In the genomic region with DNA sequence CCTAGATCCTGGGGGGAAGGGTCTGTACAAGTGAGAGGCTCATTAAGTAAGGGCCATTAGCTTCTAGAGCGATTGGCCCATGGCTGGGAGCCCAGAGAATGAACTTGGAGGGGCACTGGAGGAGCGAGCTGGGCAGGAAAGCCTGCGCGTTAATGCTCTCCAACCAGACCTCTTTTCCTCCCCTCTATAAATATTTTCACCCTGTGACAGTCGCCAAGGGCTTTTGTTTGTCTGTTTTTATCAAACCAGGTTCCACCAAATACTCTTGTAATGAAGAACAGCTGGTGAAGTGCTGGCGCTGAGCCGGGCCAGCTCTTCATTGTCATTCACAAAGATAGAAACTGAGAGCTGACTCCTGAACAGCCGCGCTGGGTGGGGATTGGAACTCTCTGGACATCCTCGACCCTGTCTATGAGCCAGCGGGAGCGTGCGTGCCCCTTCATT, we compare ENCODE assay signal across 8 mouse cellular contexts.
A peak's percentile ranks its signal among the peaks of the same experiment; 100 is the strongest.
DNase-seq lines count a peak whose midpoint lies in the region; ATAC-seq and TF ChIP-seq lines count a peak whose summit lies in the region.

No protein-coding gene starts in this region.

- no peak for DNase-seq in forebrain, embryonic 11.5 days (ENCODE audit: low spot score)
- DNase-seq in forebrain, embryonic 10.5 days (ENCODE audit: extremely low spot score, low spot score): no peak
- peak; percentile 51 for DNase-seq in ZHBTc4 (ENCODE audit: low read depth, low spot score)
- peak; percentile 46 to 75 for DNase-seq in gastrocnemius, postnatal 4 days (ENCODE audit: low spot score in 2 of 2)
- DNase-seq in intestine, embryonic 14.5 days (ENCODE audit: low spot score): peak; percentile 61
- no peak for DNase-seq in thymus, adult 2 months
- DNase-seq in right cerebral cortex, postnatal 25 days: no peak

- no peak for TF ChIP-seq POLR2A in thymus, adult 2 months (IDR thresholded peaks at IDR 0.05; ENCODE audit: control insufficient read depth, extremely low read depth, insufficient read depth, low read length, poor library complexity)

- no peaks in the 10 kb centered on the region for H3K36me3 ChIP-seq in forebrain, embryonic 11.5 days (ENCODE audit: control insufficient read depth, insufficient read depth, low read length)
- no peaks in the 10 kb centered on the region for H3K36me3 ChIP-seq in forebrain, embryonic 10.5 days (replicated peaks)
- H3K36me3 ChIP-seq in intestine, embryonic 14.5 days (ENCODE audit: control insufficient read depth, insufficient read depth, low read length): no peaks in the 10 kb centered on the region
- no peaks in the 10 kb centered on the region for H3K36me3 ChIP-seq in midbrain, embryonic 16.5 days (ENCODE audit: control insufficient read depth, insufficient read depth, low read length)
- H3K36me3 ChIP-seq in thymus, adult 2 months (ENCODE audit: control insufficient read depth, insufficient read depth, low read length): no peaks in the 10 kb centered on the region

- no peaks in the 10 kb centered on the region for H3K27me3 ChIP-seq in forebrain, embryonic 11.5 days (ENCODE audit: control insufficient read depth, insufficient read depth, low read length)
- no peaks in the 10 kb centered on the region for H3K27me3 ChIP-seq in forebrain, embryonic 10.5 days (ENCODE audit: poor library complexity, severe bottlenecking)
- H3K27me3 ChIP-seq in intestine, embryonic 14.5 days (replicated peaks; ENCODE audit: control insufficient read depth, insufficient read depth, low read length): no peaks in the 10 kb centered on the region
- H3K27me3 ChIP-seq in midbrain, embryonic 16.5 days (ENCODE audit: control insufficient read depth, insufficient read depth, low read depth, low read length): no peaks in the 10 kb centered on the region
- no peaks in the 10 kb centered on the region for H3K27me3 ChIP-seq in thymus, adult 2 months (ENCODE audit: control insufficient read depth, insufficient read depth, low read length)

- H3K4me3 ChIP-seq in forebrain, embryonic 11.5 days (ENCODE audit: low read depth, low read length): no peak overlapping the region
- no peak overlapping the region for H3K4me3 ChIP-seq in forebrain, embryonic 10.5 days
- no peak overlapping the region for H3K4me3 ChIP-seq in intestine, embryonic 14.5 days (ENCODE audit: low read depth, low read length)
- H3K4me3 ChIP-seq in midbrain, embryonic 16.5 days (ENCODE audit: low read depth, low read length): no peak overlapping the region
- no peak overlapping the region for H3K4me3 ChIP-seq in thymus, adult 2 months (ENCODE audit: control insufficient read depth, insufficient read depth, low read length)

- ATAC-seq in forebrain, embryonic 11.5 days (replicated peaks; ENCODE audit: low FRiP score): 0 out of 2 replicates have a peak, but pooled peaks have one; percentile 27
- no peak; the same call in 1 of the 2 replicates for ATAC-seq in intestine, embryonic 14.5 days (replicated peaks; ENCODE audit: low FRiP score, low TSS enrichment, low read depth)
- ATAC-seq in midbrain, embryonic 16.5 days: peak; percentile 69

- no peak overlapping the region for H3K27ac ChIP-seq in forebrain, embryonic 11.5 days (ENCODE audit: low read depth, low read length)
- no peak overlapping the region for H3K27ac ChIP-seq in forebrain, embryonic 10.5 days
- H3K27ac ChIP-seq in intestine, embryonic 14.5 days (ENCODE audit: low read depth): peak overlapping the region; percentile 29; the same call in 1 of the 2 replicates
- peak overlapping the region; percentile 60 for H3K27ac ChIP-seq in midbrain, embryonic 16.5 days (ENCODE audit: low read length)
- H3K27ac ChIP-seq in thymus, adult 2 months (ENCODE audit: control insufficient read depth, insufficient read depth, low read length): no peak overlapping the region

- H3K4me1 ChIP-seq in forebrain, embryonic 11.5 days (replicated peaks; ENCODE audit: control insufficient read depth, insufficient read depth, low read length): no peaks in the 10 kb centered on the region; the same call in 1 of the 2 replicates
- H3K4me1 ChIP-seq in forebrain, embryonic 10.5 days: peaks cover 26% of the 10 kb centered on the region
- H3K4me1 ChIP-seq in intestine, embryonic 14.5 days (replicated peaks; ENCODE audit: control insufficient read depth, insufficient read depth, low read length): peaks cover 4% of the 10 kb centered on the region; the same call in 1 of the 2 replicates
- peaks cover 19% of the 10 kb centered on the region for H3K4me1 ChIP-seq in midbrain, embryonic 16.5 days (ENCODE audit: control insufficient read depth, insufficient read depth, low read length)
- H3K4me1 ChIP-seq in thymus, adult 2 months (replicated peaks; ENCODE audit: control insufficient read depth, insufficient read depth, low read length): 0 out of 2 replicates have a peak, but pooled peaks cover 2% of the 10 kb centered on the region

- TF ChIP-seq CTCF in thymus, adult 2 months (IDR thresholded peaks at IDR 0.05; ENCODE audit: borderline replicate concordance, control insufficient read depth, extremely low read depth, insufficient read depth, low read length, poor library complexity): no peak

- no peaks in the 10 kb centered on the region; the same call in 1 of the 2 replicates for H3K9me3 ChIP-seq in forebrain, embryonic 11.5 days (ENCODE audit: control insufficient read depth, low read length)
- H3K9me3 ChIP-seq in forebrain, embryonic 10.5 days: no peaks in the 10 kb centered on the region
- H3K9me3 ChIP-seq in intestine, embryonic 14.5 days (ENCODE audit: control insufficient read depth, low read length): no peaks in the 10 kb centered on the region; the same call in 1 of the 2 replicates
- no peaks in the 10 kb centered on the region for H3K9me3 ChIP-seq in midbrain, embryonic 16.5 days (replicated peaks; ENCODE audit: control insufficient read depth, low read length, poor library complexity, severe bottlenecking)

- no peak overlapping the region for H3K4me2 ChIP-seq in forebrain, embryonic 11.5 days (ENCODE audit: low read depth, low read length, severe bottlenecking)
- H3K4me2 ChIP-seq in intestine, embryonic 14.5 days (ENCODE audit: low read length): peak overlapping the region; percentile 38
- H3K4me2 ChIP-seq in midbrain, embryonic 16.5 days (ENCODE audit: low read length): peak overlapping the region; percentile 42

- H3K9ac ChIP-seq in forebrain, embryonic 11.5 days (ENCODE audit: low read length): no peak overlapping the region
- no peak overlapping the region for H3K9ac ChIP-seq in intestine, embryonic 14.5 days (ENCODE audit: low read length)
- peak overlapping the region; percentile 33; the same call in 1 of the 2 replicates for H3K9ac ChIP-seq in midbrain, embryonic 16.5 days (ENCODE audit: low read depth, low read length)

- 33% methylated on average over 13 of the region's 13 CpGs for WGBS in forebrain, embryonic 11.5 days
- 34% methylated on average over 13 of the region's 13 CpGs for WGBS in forebrain, embryonic 10.5 days
- WGBS in intestine, embryonic 14.5 days: 25% methylated on average over 13 of the region's 13 CpGs
- WGBS in midbrain, embryonic 16.5 days: 20% methylated on average over 13 of the region's 13 CpGs
- WGBS in thymus, adult 2 months: 81% methylated on average over 13 of the region's 13 CpGs

Comparison
In these comparisons a context has a peak if more than half of its experiments do, and no peak if none do; other contexts are left out.
1. DNase-seq: peak in ZHBTc4 (single experiment), gastrocnemius, postnatal 4 days (2 of 2) and intestine, embryonic 14.5 days (single experiment); none in forebrain, embryonic 11.5 days (single experiment), forebrain, embryonic 10.5 days (single experiment), thymus, adult 2 months (single experiment) and right cerebral cortex, postnatal 25 days (single experiment).
2. H3K27ac ChIP-seq: peak in intestine, embryonic 14.5 days (single experiment) and midbrain, embryonic 16.5 days (single experiment); none in forebrain, embryonic 11.5 days (single experiment), forebrain, embryonic 10.5 days (single experiment) and thymus, adult 2 months (single experiment).